Mouse (Mus musculus) forebrain, embryonic 13.5 days (tissue): ENCODE data around the gene Vps13d. TPM values are rescaled to one million over a fixed set of nuclear protein-coding genes. Genes with fewer than 3 reads are reported as not detected.

Experiments
- ATAC-seq: fragments of 200-750 bp; cut with Nextera tagmentation; 2 replicates; pipeline ENCODE4 v1.8.0; 2017
- H3K27ac ChIP-seq: fragments of 300-500 bp; sonication (generic); 2 replicates; pipeline ENCODE4 v1.5.1; 2015; ENCODE audit warnings: inconsistent platforms, mild to moderate bottlenecking, moderate library complexity
- H3K27me3 ChIP-seq: fragments of 300-500 bp; sonication (generic); 2 replicates; pipeline ENCODE4 v1.6.1; 2015; ENCODE audit warnings: mild to moderate bottlenecking, inconsistent platforms
- H3K36me3 ChIP-seq: fragments of 300-500 bp; sonication (generic); 2 replicates; pipeline ENCODE4 v1.6.1; 2015; ENCODE audit warnings: mild to moderate bottlenecking, inconsistent platforms; ENCODE audit not compliant: poor library complexity, severe bottlenecking
- H3K4me1 ChIP-seq: fragments of 300-500 bp; sonication (generic); 2 replicates; pipeline ENCODE4 v1.6.1; 2015; ENCODE audit warnings: inconsistent platforms
- H3K4me2 ChIP-seq: fragments of 300-500 bp; sonication (generic); 2 replicates; pipeline ENCODE4 v1.6.1; 2015; ENCODE audit warnings: inconsistent platforms, mild to moderate bottlenecking, moderate library complexity
- H3K4me3 ChIP-seq: fragments of 300-500 bp; sonication (generic); 2 replicates; pipeline ENCODE4 v1.5.1; 2015; ENCODE audit warnings: mild to moderate bottlenecking, inconsistent platforms
- H3K9ac ChIP-seq: fragments of 300-500 bp; sonication (generic); 2 replicates; pipeline ENCODE4 v1.6.1; 2015; ENCODE audit warnings: mild to moderate bottlenecking, inconsistent platforms
- H3K9me3 ChIP-seq: fragments of 300-500 bp; sonication (generic); replicated peaks from 2 replicates; pipeline ENCODE4 v1.6.1; 2016; ENCODE audit warnings: inconsistent platforms
- WGBS: fragments of 180-500 bp; shearing (Covaris S2); methylation state at CpG from one replicate; pipeline ENCODE4 v1.1.7; 2015; 5-methylcytosine and 5-hydroxymethylcytosine counted together
- polyA plus RNA-seq: library from polyadenylated mRNA; unstranded; fragments of >200 nt; fragmentation: Nextera tagmentation; extraction: Ambion mirVana; gene quantifications from 2 replicates; pipeline ENCODE4 v1.2.1, GENCODE M21; 2015

Vps13d gene
- polyA plus RNA-seq, 1 experiment from 2014 or later: 7.7 TPM

GRCm38 (mm10) chr4:145055792-145056191 lies 139.0 kb downstream of the Vps13d start:
- no peak overlapping the region for H3K27ac ChIP-seq
- ATAC-seq: no peak

GRCm38 (mm10) chr4:145054369-145054768 lies 140.4 kb downstream of the Vps13d start:
- H3K9ac ChIP-seq: no peak overlapping the region
- H3K27ac ChIP-seq: no peak overlapping the region
- H3K36me3 ChIP-seq: peaks cover 52% of the 10 kb centered on the region
- no peaks in the 10 kb centered on the region for H3K9me3 ChIP-seq
- peaks cover 16% of the 10 kb centered on the region for H3K4me1 ChIP-seq
- no peak overlapping the region for H3K4me2 ChIP-seq
- peaks cover 8% of the 10 kb centered on the region; the same call in 1 of the 2 replicates for H3K27me3 ChIP-seq
- 65% methylated on average over 3 of the region's 3 CpGs for WGBS
- no peak overlapping the region for H3K4me3 ChIP-seq
- ATAC-seq: no peak

More at GRCm38 (mm10) chr4:145055792-145056191, 139.0 kb downstream of the Vps13d start:
- 91% methylated on average over 3 of the region's 3 CpGs for WGBS
- Histone ChIP-seq H3K4me3 (no peak overlapping the region), H3K27me3 (peaks cover 8% of the 10 kb centered on the region; the same call in 1 of the 2 replicates), H3K4me2 (no peak overlapping the region), H3K9ac (no peak overlapping the region), H3K4me1 (peaks cover 13% of the 10 kb centered on the region), H3K36me3 (peaks cover 63% of the 10 kb centered on the region), H3K9me3 (no peaks in the 10 kb centered on the region)

DNA sequence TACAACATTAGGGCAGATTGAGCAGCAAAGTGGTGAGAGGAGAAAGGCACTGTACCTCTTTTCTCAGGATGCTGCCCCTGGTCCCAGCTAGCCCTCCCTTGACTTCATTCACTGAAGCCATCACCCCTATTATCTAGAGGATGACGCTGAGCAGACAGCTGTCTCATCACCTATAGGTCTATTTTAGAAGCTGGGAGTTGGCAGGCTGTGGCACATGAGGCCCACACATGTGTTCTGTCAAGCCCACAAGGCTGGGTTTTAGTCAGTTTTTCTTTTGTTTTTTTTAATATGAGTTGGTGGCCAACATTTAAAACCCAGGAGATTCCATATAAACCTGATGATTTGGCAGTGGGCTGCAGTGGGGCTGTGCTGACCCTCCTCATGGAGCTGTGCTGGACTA lies 142.1 kb downstream of the Vps13d start:
- 81% methylated on average over 1 of the region's 1 CpGs for WGBS
- Histone ChIP-seq H3K9me3 (no peaks in the 10 kb centered on the region), H3K27ac (no peak overlapping the region), H3K9ac (no peak overlapping the region), H3K36me3 (peaks cover 48% of the 10 kb centered on the region), H3K27me3 (peaks cover 8% of the 10 kb centered on the region; the same call in 1 of the 2 replicates), H3K4me2 (no peak overlapping the region), H3K4me1 (peaks cover 16% of the 10 kb centered on the region), H3K4me3 (no peak overlapping the region)
- no peak for ATAC-seq

DNA sequence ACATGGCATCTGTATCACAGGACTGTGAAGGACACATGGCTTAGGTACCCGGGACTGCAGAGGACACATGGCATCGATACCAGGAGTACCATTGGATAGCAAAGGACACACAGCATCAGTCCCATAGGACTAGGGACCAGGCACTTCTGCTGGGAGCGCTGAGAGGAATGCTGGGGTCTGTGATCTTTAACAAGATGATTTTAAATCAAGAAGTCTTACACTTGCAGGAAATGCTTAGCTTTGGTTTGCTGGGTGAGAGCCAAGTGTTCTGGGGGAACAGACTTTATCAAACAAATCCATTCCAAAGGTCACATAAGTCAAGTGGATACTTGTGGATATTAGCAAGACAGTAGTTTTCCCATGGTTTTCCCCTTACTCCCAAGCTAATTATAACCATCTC lies 142.5 kb downstream of the Vps13d start:
- H3K4me2 ChIP-seq: no peak overlapping the region
- WGBS: 89% methylated on average over 3 of the region's 3 CpGs
- peaks cover 16% of the 10 kb centered on the region for H3K4me1 ChIP-seq
- 0 out of 2 replicates have a peak, but pooled peaks have one; percentile 24 for ATAC-seq
- no peak overlapping the region for H3K4me3 ChIP-seq
- H3K9me3 ChIP-seq: no peaks in the 10 kb centered on the region
- H3K36me3 ChIP-seq: peaks cover 47% of the 10 kb centered on the region
- peaks cover 8% of the 10 kb centered on the region; the same call in 1 of the 2 replicates for H3K27me3 ChIP-seq
- no peak overlapping the region for H3K9ac ChIP-seq
- H3K27ac ChIP-seq: no peak overlapping the region

DNA sequence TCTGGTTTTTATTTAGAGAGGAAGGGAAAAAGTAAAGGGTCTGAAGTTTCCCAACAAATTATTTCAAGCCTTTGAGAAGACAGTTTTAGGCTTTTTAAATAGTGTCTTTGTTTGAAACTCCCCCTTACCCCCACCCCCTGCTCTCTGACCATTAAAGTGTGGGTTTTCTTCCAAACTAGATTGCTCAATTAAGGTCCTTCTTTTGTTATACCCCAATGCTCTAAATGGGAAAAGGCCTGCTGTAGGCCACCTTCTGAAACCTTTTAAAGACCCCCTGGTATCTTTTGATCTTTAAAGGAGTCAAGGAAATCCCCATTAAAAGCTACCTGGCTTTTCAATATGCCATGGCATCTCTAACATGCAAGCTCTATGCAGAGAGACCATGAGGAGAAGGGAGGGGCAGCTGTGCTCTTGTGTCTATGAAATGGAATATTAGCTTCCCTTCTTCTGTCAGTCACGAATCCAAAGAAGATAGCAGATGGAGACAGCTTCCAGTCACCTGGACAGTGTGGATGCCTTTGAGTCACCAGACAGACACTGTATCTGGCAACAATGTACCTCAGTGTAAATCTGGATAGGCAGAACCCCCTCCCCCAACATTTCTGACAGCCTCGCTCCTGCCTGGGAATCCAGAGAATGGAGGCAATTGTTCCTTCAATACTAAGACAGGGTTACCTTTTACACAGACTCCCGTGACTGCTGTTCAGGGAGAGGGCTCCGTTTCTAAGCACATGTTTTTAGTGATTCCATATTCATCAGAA lies 143.4 kb downstream of the Vps13d start:
- Histone ChIP-seq H3K4me2 (no peak overlapping the region), H3K27ac (no peak overlapping the region), H3K9ac (no peak overlapping the region), H3K27me3 (peaks cover 8% of the 10 kb centered on the region; the same call in 1 of the 2 replicates), H3K36me3 (peaks cover 38% of the 10 kb centered on the region), H3K4me1 (peaks cover 16% of the 10 kb centered on the region), H3K9me3 (no peaks in the 10 kb centered on the region), H3K4me3 (no peak overlapping the region)
- ATAC-seq: no peak
- WGBS: 38% methylated on average over 4 of the region's 4 CpGs

- Histone ChIP-seq H3K9ac (no peak overlapping the region), H3K9me3 (no peaks in the 10 kb centered on the region), H3K27ac (no peak overlapping the region), H3K4me1 (peaks cover 16% of the 10 kb centered on the region), H3K36me3 (peaks cover 37% of the 10 kb centered on the region), H3K4me3 (no peak overlapping the region), H3K27me3 (peaks cover 8% of the 10 kb centered on the region; the same call in 1 of the 2 replicates), H3K4me2 (no peak overlapping the region)
- no peak for ATAC-seq
- 47% methylated on average over 8 of the region's 8 CpGs for WGBS
These were observed 144.1 kb downstream of the Vps13d start for GRCm38 (mm10) chr4:145050518-145051208.

GRCm38 (mm10) chr4:145047964-145048363 lies 146.8 kb downstream of the Vps13d start:
- no peak overlapping the region for H3K27ac ChIP-seq
- H3K27me3 ChIP-seq: peaks cover 2% of the 10 kb centered on the region; the same call in 1 of the 2 replicates
- H3K36me3 ChIP-seq: peaks cover 36% of the 10 kb centered on the region
- no peaks in the 10 kb centered on the region for H3K9me3 ChIP-seq
- peaks cover 16% of the 10 kb centered on the region for H3K4me1 ChIP-seq
- H3K4me3 ChIP-seq: no peak overlapping the region
- H3K4me2 ChIP-seq: no peak overlapping the region
- H3K9ac ChIP-seq: no peak overlapping the region
- no peak for ATAC-seq
- 75% methylated on average over 5 of the region's 5 CpGs for WGBS

DNA sequence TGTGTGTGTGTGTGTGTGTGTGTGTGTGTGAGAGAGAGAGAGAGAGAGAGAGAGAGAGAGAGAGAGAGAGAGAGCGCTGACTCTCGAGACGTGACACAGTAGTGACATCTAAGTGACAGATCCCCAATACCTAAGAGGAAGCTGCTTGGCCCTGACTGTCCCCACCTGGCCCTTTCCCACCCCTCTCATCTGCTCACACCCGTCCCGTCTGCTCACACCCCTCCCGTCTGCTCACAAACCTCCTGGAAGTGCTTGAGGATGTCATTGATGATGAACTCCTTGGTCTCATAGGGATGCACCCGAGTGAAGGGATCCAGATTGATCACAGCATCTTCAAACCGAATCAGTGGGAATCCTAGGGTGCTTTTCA lies 148.8 kb downstream of the Vps13d start:
- Histone ChIP-seq H3K4me1 (0 out of 2 replicates have a peak, but pooled peaks cover 5% of the 10 kb centered on the region), H3K9ac (no peak overlapping the region), H3K9me3 (no peaks in the 10 kb centered on the region), H3K36me3 (peaks cover 28% of the 10 kb centered on the region), H3K27me3 (no peaks in the 10 kb centered on the region), H3K27ac (no peak overlapping the region), H3K4me3 (no peak overlapping the region), H3K4me2 (no peak overlapping the region)
- WGBS: 92% methylated on average over 8 of the region's 8 CpGs
- no peak for ATAC-seq

DNA sequence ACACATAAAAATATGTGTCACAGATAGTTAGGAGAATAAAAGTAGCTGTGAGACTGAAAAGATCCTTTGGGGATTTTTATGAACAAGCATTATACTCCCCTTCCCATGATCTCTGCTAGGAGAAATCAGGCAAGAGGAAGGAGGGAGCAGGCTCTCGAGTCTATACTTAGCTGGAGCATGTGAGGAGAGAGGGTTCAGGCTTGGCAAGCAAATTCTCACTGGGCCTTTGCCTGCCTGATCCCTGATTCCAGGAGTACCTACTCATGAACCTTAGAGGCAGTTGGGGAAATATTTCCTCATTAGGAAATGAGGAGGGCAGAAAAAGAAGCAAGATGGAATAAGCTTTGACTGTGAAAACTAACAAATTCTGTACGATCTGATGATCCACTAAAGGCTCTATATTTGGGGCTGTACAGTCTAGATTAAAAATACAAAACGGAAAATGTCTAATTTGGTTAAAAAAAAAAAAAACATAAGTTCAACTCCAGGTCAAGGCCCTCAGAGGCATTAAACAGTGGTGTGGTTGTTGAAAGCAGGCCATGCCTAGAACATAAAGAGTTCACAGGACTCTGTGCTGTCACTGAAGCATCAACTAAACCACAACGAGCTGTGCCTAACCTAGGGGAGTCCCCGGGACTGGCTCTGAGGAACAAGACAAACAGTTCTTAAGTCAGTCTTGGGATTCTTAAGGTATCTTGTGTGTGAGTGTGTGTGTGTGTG lies 149.3 kb downstream of the Vps13d start:
- H3K27me3 ChIP-seq: no peaks in the 10 kb centered on the region
- H3K4me2 ChIP-seq: no peak overlapping the region
- ATAC-seq: no peak
- no peak overlapping the region for H3K9ac ChIP-seq
- no peaks in the 10 kb centered on the region for H3K9me3 ChIP-seq
- 85% methylated on average over 5 of the region's 5 CpGs for WGBS
- peaks cover 32% of the 10 kb centered on the region for H3K36me3 ChIP-seq
- no peak overlapping the region for H3K27ac ChIP-seq
- no peak overlapping the region for H3K4me3 ChIP-seq
- 0 out of 2 replicates have a peak, but pooled peaks cover under 1% of the 10 kb centered on the region for H3K4me1 ChIP-seq

GRCm38 (mm10) chr4:145041223-145041870 lies 153.5 kb downstream of the Vps13d start:
- peaks cover 48% of the 10 kb centered on the region for H3K36me3 ChIP-seq

DNA sequence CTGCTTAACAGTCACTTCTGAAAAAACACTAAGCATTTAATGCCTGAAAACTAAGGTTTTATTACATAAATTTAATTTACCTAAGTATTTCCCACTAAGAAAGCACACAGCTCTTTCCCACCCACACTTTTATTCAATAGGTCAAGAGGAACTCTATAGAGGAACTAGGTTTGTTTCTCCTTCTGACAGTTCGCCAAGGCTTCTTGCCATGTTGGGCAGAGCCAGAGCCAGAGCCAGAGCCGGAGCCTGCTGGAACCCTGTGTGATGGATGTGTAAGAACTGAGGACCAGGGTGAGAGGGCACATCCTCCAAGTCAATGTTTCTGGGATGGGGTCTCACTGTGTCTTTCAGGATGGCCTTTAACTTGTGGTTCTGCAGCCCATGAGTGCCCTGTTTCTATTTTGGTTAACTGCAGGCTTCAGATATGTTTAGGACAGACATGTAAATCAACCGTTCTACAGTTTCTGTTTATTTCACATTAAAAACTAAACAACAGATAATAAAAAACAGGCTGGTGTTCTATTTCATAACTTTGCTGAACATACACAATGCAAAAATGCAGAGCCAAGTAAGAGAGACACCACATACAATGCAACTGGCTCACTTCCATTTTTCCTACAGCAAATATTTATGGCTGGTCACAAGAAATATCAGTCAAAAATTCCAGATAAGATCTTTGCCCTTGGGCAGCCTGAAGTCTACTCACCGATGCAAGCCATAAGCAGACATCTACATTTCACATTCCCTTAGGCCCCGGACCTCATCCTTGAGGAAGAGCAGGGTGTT lies 157.0 kb downstream of the Vps13d start:
- Histone ChIP-seq H3K36me3 (peaks cover 24% of the 10 kb centered on the region), H3K9ac (no peak overlapping the region), H3K9me3 (no peaks in the 10 kb centered on the region), H3K4me3 (no peak overlapping the region), H3K4me2 (no peak overlapping the region), H3K4me1 (peaks cover 4% of the 10 kb centered on the region; the same call in 1 of the 2 replicates), H3K27ac (no peak overlapping the region), H3K27me3 (no peaks in the 10 kb centered on the region)
- WGBS: 91% methylated on average over 5 of the region's 5 CpGs
- ATAC-seq: no peak

More at GRCm38 (mm10) chr4:145041223-145041870, 153.5 kb downstream of the Vps13d start:
- Histone ChIP-seq H3K27me3 (no peaks in the 10 kb centered on the region), H3K4me3 (no peak overlapping the region), H3K4me2 (no peak overlapping the region), H3K9ac (no peak overlapping the region), H3K4me1 (no peaks in the 10 kb centered on the region), H3K9me3 (no peaks in the 10 kb centered on the region), H3K27ac (no peak overlapping the region)
- ATAC-seq: no peak
- WGBS: 90% methylated on average over 6 of the region's 6 CpGs
